Mouse (Mus musculus): Measurements from ENCODE around the gene Slc22a20.

- TF ChIP-seq CTCF (IDR thresholded peaks at IDR 0.05; ENCODE audit: low read depth, low read length) (no peak), GATA1 (IDR thresholded peaks at IDR 0.05; ENCODE audit: borderline replicate concordance, low read length) (no peak), POLR2AphosphoS5 (IDR thresholded peaks at IDR 0.05; ENCODE audit: insufficient replicate concordance, low read depth, low read length) (no peak), TAL1 (conservative IDR thresholded peaks at IDR 0.05; ENCODE audit: low read depth, low read length) (no peak), GATA2 (IDR thresholded peaks at IDR 0.05; ENCODE audit: borderline replicate concordance, low read depth, low read length) (no peak)
These were observed 42.5 kb downstream of the Slc22a20 start for GRCm38 (mm10) chr19:5943404-5943803.
